Mouse (Mus musculus) heart, embryonic 15.5 days (tissue): ENCODE data around the gene Rabep1. TPM values are rescaled to one million over a fixed set of nuclear protein-coding genes. Genes with fewer than 3 reads are reported as not detected.

Experiments used
- ATAC-seq: fragments of 200-750 bp; cut with Nextera tagmentation; replicated peaks from 2 replicates; pipeline ENCODE4 v1.8.0; 2017; ENCODE audit warnings: low read depth, moderate TSS enrichment; ENCODE audit not compliant: insufficient number of reproducible peaks, insufficient read depth, low FRiP score
- H3K27ac ChIP-seq: fragments of 300-500 bp; sonication (generic); 2 replicates; pipeline ENCODE4 v1.5.1; 2015; ENCODE audit warnings: mild to moderate bottlenecking, inconsistent platforms
- H3K27me3 ChIP-seq: fragments of 300-500 bp; sonication (generic); 2 replicates; pipeline ENCODE4 v1.6.1; 2015; ENCODE audit warnings: inconsistent platforms
- H3K36me3 ChIP-seq: fragments of 300-500 bp; sonication (generic); 2 replicates; pipeline ENCODE4 v1.6.1; 2015; ENCODE audit warnings: mild to moderate bottlenecking, inconsistent platforms
- H3K4me1 ChIP-seq: fragments of 300-500 bp; sonication (generic); replicated peaks from 2 replicates; pipeline ENCODE4 v1.6.1; 2015; ENCODE audit warnings: inconsistent platforms
- H3K4me2 ChIP-seq: fragments of 300-500 bp; sonication (generic); 2 replicates; pipeline ENCODE4 v1.6.1; 2015; ENCODE audit warnings: inconsistent platforms, mild to moderate bottlenecking, moderate library complexity
- H3K4me3 ChIP-seq: fragments of 300-500 bp; sonication (generic); 2 replicates; pipeline ENCODE4 v1.5.1; 2015; ENCODE audit warnings: mild to moderate bottlenecking, inconsistent platforms
- H3K9ac ChIP-seq: fragments of 300-500 bp; sonication (generic); 2 replicates; pipeline ENCODE4 v1.6.1; 2015; ENCODE audit warnings: mild to moderate bottlenecking, inconsistent platforms
- H3K9me3 ChIP-seq: fragments of 300-500 bp; sonication (generic); replicated peaks from 2 replicates; pipeline ENCODE4 v1.6.1; 2016; ENCODE audit warnings: inconsistent platforms
- WGBS: fragments of 180-500 bp; shearing (Covaris S2); methylation state at CpG from one replicate; pipeline ENCODE4 v1.1.7; 2015; ENCODE audit warnings: mixed read lengths; 5-methylcytosine and 5-hydroxymethylcytosine counted together
- polyA plus RNA-seq: library from polyadenylated mRNA; unstranded; fragments of >200 nt; fragmentation: Nextera tagmentation; extraction: Ambion mirVana; gene quantifications from 2 replicates; pipeline ENCODE4 v1.2.1, GENCODE M21; 2015

Rabep1 gene
- polyA plus RNA-seq, 1 experiment from 2014 or later = 29.1 TPM

DNA sequence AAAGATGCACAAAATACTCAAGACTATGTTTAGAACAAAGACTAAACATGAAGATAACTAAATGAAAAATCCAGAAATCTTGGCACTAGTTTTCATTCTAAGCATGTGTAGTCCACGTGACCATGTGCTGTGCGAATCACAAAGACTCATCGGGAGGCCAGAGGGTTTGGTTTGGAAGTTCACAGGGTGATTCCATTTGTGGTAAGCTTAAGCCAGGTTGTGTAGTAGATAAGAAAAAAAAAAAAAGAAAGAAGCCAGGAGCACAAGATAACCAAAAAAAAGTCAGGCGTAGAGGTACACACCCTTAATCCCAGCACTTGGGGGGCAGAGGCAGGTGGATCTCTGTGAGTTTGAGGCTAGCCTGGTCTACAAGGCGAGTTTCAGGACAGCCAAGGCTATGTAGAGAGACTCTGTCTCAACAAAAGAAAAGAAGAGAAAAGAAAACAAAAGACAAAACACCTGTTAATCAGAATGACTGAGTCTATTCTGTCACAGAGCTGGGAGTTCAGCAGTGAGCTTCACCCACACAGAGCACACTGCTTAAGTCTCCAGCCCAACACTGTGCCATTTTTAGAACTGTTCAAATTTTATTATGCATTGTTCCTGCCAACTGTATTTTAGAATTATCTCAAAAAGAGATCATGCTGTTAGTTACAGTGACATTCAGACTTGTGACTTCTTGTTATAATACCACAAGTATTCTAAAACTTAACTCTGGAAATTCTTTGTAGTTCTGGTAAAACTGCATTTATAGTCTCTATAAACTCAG, 116.4 kb downstream of the Rabep1 start:
- WGBS = 84% methylated on average over 5 of the region's 5 CpGs
- ATAC-seq = no peak
- peaks cover 88% of the 10 kb centered on the region for H3K36me3 ChIP-seq

DNA sequence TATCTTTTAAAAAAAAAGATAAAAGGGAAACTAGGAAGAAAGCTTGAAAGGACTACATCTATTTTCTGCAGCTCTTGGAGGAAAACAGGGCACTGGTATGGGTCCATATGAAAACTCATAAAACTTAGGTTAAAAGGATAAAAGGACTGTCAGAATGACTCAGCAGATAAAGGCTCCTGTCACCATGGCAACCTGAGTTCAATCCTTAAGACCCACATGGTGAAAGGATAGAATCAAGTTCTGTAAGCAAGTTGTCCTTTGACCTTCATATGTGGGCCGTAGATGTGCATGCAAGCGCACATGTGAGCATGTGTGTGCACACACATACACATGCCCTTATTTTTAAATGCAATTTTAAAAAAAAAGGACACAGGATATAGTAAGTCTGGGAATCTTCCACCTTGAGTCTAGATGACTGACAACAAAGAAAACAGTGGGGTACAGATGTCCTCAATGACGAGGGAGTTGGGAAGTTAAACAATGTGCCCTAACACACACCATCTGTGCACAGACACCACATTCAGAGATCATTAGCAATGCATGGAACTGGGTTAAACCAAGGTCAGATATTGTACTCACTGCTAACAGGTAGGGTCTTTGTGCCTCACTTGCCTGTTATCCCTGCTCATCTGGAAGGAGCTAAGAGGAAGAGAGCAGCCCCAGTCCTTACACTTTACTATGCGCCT, 119.8 kb downstream of the Rabep1 start:
- no peak overlapping the region for H3K4me3 ChIP-seq
- peaks cover 68% of the 10 kb centered on the region for H3K36me3 ChIP-seq
- H3K9ac ChIP-seq = no peak overlapping the region
- H3K4me1 ChIP-seq = peaks cover 13% of the 10 kb centered on the region
- H3K27me3 ChIP-seq = no peaks in the 10 kb centered on the region
- no peak for ATAC-seq
- H3K4me2 ChIP-seq = no peak overlapping the region
- 84% methylated on average over 4 of the region's 4 CpGs for WGBS
- H3K27ac ChIP-seq = no peak overlapping the region
- no peaks in the 10 kb centered on the region for H3K9me3 ChIP-seq

More for the DNA sequence above, 116.4 kb downstream of the Rabep1 start:
- H3K27me3 ChIP-seq = no peaks in the 10 kb centered on the region
- H3K4me3 ChIP-seq = no peak overlapping the region
- no peak overlapping the region for H3K9ac ChIP-seq
- no peak overlapping the region for H3K4me2 ChIP-seq
- no peaks in the 10 kb centered on the region for H3K9me3 ChIP-seq
- no peaks in the 10 kb centered on the region for H3K4me1 ChIP-seq
- no peak overlapping the region for H3K27ac ChIP-seq

DNA sequence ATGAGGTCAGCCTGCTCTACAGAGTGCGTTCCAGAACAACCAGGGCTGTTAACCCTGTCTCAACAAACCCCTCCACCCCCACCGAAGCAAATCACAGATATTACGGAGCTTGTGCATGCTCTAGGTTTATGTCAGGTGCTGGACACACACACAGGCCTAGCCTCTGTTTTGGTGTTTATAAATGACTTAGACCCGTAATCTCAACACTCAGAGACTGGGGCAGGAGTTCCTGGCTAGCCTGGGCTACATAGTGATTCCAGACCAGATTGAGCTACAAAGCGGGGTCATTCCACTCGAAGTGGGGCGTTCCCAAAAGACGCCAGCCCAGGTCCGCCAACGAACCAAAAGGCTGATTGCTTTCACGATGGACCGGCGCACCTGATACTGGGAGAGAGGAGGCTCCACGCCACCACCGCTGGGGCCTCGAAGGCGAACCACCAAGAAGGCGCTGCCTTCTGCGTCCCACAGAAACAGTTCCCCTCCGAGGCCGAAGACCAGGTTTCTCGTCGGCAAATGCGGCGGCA, 124.8 kb downstream of the Rabep1 start:
- peaks cover 20% of the 10 kb centered on the region for H3K4me1 ChIP-seq
- peak overlapping the region; percentile 64 for H3K4me2 ChIP-seq
- under 1% methylated on average over 25 of the region's 25 CpGs for WGBS
- H3K4me3 ChIP-seq = peak overlapping the region; percentile 66
- H3K27ac ChIP-seq = peak overlapping the region; percentile 82
- ATAC-seq = 0 out of 2 replicates have a peak, but pooled peaks have one; percentile 3
- peaks cover 50% of the 10 kb centered on the region for H3K36me3 ChIP-seq
- no peaks in the 10 kb centered on the region for H3K9me3 ChIP-seq
- peak overlapping the region; percentile 74 for H3K9ac ChIP-seq
- H3K27me3 ChIP-seq = no peaks in the 10 kb centered on the region

DNA sequence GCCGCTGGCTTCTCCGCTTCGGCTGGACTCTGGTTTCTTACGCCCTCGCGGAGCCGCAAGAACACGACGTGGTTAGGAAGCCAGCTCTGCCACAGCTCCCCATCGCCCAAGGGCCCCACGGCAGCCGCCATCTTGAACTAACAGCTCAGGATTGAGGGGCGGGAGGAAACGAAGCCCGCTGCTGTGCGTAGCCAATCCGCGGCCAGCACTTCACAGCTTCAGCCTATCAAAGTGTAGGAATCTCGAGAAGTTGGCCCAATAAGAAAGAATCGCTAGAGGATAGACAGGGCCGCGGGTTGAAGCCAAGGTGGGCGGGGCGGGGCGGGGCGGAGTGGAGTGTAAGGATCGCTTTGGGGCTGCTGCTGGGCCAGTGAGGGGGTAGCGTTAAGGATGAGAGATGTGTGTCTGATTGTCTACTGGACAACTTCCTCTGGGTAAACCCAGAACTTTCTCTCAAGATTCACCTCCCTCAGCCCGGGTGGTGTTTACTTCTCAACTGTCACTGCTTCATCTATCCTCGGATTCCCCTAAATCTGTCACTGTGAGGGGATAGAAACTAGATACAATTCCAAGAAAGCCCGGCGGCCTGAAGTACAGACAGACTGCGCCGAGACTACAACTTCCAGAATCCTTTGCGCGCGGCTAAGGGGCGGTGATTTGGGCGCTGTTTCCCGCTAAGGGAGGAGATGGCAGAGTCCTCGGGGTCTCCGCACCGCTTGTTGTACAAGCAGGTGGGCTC, 125.4 kb downstream of the Rabep1 start, which contains the start of the genes Nup88 and Rpain:
Gene Nup88, minus strand, starts transcription at position 153 of the 739 bp plus-strand sequence.
Gene Rpain, plus strand, starts transcription at position 393 of the 739 bp plus-strand sequence.
- Histone ChIP-seq H3K4me3 (peak within 1 kb of the TSS; percentile 66), H3K27me3 (no peaks in the 10 kb centered on the region), H3K9me3 (no peaks in the 10 kb centered on the region), H3K9ac (peak within 1 kb of the TSS; percentile 74), H3K27ac (peak within 1 kb of the TSS; percentile 87), H3K4me1 (peaks cover 20% of the 10 kb centered on the region), H3K4me2 (peak within 1 kb of the TSS; percentile 78), H3K36me3 (peaks cover 45% of the 10 kb centered on the region)
- under 1% methylated on average over 43 of the region's 43 CpGs for WGBS
- ATAC-seq = peak; percentile 96

DNA sequence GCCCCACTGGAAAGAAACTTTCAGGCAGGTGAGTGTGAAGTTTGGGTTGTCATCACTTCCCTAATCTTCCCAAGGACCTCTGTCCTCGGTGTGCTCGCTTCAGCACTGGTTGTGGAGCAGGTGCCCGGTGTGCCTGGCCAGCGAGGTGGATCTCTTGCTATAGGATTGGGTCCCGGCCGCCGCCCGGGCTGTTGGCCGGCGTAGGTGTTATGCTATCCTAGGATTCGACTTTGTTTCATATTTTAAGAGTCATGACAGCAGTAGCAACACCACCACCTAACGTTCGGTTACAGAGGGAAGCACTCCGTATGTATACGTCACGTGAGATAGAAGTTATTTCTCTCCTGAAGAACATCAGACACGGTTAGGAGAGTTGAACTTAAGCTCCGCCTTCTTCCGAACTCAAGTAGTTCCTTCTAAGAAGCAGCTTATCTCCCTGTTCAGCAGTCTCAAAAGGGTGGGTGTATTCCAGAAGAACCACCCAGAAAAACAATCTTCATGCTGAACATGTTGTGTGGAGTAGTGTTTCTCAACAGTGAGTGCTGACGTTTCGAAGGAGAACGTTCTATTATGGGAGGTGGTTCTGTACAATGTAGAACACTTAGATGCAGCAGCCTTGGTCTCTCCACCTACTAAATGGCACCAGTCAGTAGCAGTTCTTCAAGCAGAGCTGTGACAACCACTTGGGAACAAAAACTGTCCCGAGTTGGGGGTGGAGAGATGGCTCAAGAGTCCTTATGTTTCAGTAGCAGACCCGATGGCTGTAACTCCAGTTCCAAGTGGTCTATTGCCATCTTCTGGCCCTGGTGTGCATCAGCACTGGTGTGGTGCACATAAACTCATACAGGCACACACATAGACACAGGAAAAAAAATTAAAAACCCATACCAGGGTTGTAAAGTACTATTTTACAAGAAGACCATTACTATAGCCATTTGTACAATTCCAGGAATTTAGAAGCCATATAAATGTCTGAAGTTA, 126.3 kb downstream of the Rabep1 start:
- H3K4me3 ChIP-seq = peak overlapping the region; percentile 66
- H3K27me3 ChIP-seq = no peaks in the 10 kb centered on the region
- peak overlapping the region; percentile 78 for H3K4me2 ChIP-seq
- 15% methylated on average over 24 of the region's 24 CpGs for WGBS
- H3K27ac ChIP-seq = peak overlapping the region; percentile 87
- peaks cover 20% of the 10 kb centered on the region for H3K4me1 ChIP-seq
- peaks cover 44% of the 10 kb centered on the region for H3K36me3 ChIP-seq
- ATAC-seq = peak; percentile 7; the same call in 1 of the 2 replicates
- H3K9ac ChIP-seq = peak overlapping the region; percentile 69
- no peaks in the 10 kb centered on the region for H3K9me3 ChIP-seq

DNA sequence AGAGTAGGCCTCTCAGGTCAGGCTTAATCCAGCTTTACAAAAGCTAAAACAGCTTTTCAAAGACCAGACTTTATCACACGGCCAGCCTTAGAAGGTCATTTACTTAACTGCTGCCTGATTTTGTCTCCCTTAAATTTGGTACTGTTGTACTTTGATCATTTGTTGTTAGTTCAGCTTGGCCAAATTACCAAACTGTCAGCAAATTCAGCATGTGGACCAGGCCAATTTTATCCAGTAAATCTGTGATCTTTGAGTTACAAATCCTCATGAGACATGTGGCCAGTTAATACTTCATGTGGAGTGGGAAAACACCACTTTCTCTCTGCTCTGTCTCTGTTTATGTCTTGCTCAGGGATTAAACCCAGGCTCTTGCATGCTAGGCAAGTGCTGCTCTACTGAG, 128.0 kb downstream of the Rabep1 start:
- H3K4me2 ChIP-seq = no peak overlapping the region
- H3K4me3 ChIP-seq = no peak overlapping the region
- H3K4me1 ChIP-seq = peaks cover 17% of the 10 kb centered on the region
- H3K27ac ChIP-seq = no peak overlapping the region
- no peak overlapping the region for H3K9ac ChIP-seq
- ATAC-seq = no peak
- H3K9me3 ChIP-seq = no peaks in the 10 kb centered on the region
- H3K27me3 ChIP-seq = no peaks in the 10 kb centered on the region
- H3K36me3 ChIP-seq = peaks cover 46% of the 10 kb centered on the region
- 72% methylated on average over 1 of the region's 1 CpGs for whole genome bisulfite sequencing

DNA sequence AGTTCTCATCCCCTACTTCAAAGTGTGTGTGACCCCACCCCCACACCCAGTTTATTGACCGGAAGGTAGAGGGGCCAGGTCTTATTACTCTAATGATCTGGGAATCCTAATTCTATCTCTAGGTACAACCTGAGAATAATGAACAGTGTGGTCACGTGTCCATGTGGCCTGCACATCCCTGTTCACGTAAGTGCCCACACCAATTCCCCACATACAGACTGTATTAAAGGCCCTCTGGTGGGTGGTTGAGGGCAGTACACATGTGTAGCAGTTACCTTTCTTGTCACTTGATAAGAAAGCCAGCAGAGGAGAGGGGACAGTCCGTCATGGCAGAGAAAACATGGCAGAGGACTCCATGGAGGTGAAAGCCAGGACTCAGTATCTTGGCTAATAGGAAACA, 129.4 kb downstream of the Rabep1 start:
- no peak overlapping the region for H3K27ac ChIP-seq
- no peaks in the 10 kb centered on the region for H3K27me3 ChIP-seq
- 75% methylated on average over 4 of the region's 4 CpGs for WGBS
- no peak for ATAC-seq
- peaks cover 59% of the 10 kb centered on the region for H3K36me3 ChIP-seq
- no peaks in the 10 kb centered on the region for H3K9me3 ChIP-seq
- H3K4me3 ChIP-seq = no peak overlapping the region
- H3K9ac ChIP-seq = no peak overlapping the region
- H3K4me2 ChIP-seq = no peak overlapping the region
- peaks cover 7% of the 10 kb centered on the region; the same call in 1 of the 2 replicates for H3K4me1 ChIP-seq

DNA sequence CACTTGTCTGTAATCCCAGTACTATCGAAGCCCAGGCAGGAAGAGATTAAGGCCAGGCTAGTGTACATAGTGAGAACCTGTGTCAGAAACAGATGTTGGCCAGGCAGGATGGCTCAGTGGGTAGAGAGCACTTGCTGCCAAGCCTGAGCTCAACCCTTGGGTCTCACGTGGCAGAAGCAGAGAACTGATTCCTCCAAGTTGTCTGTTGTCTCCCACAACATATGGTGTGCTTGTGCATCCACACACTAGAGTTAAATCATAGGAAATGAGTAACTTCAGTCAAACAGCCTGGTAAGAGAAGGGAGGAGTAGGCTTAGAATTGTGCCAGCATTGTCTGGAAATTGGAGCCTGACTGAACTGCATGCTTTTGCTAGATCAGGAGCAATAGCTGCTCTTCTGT, 130.6 kb downstream of the Rabep1 start:
- H3K36me3 ChIP-seq = peaks cover 70% of the 10 kb centered on the region
- no peak overlapping the region for H3K4me2 ChIP-seq
- ATAC-seq = no peak
- no peak overlapping the region for H3K27ac ChIP-seq
- no peaks in the 10 kb centered on the region for H3K27me3 ChIP-seq
- H3K9me3 ChIP-seq = no peaks in the 10 kb centered on the region
- peaks cover 7% of the 10 kb centered on the region; the same call in 1 of the 2 replicates for H3K4me1 ChIP-seq
- no peak overlapping the region for H3K9ac ChIP-seq
- 68% methylated on average over 2 of the region's 2 CpGs for WGBS
- no peak overlapping the region for H3K4me3 ChIP-seq

DNA sequence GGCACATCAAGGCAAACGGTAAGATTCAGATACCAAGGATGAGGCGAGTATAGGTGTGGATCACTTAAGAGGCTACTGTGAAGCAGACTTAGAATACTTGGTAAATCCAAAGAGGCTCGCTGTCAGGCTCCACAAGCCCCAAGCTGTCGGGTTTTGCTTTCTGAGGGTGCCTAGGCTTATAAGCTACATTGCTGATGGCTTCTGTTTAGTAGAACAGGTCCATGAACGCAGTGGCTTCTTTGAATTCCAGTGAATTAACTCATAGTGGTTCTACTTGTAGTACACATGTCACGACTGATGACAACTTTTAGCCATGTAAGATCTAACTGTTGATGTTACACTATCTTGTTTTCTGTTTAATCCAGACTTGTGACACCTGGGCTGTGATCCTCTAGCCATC, 132.7 kb downstream of the Rabep1 start:
- 86% methylated on average over 6 of the region's 6 CpGs for WGBS
- H3K4me1 ChIP-seq = peaks cover 14% of the 10 kb centered on the region
- no peaks in the 10 kb centered on the region for H3K9me3 ChIP-seq
- no peaks in the 10 kb centered on the region for H3K27me3 ChIP-seq
- no peak overlapping the region for H3K27ac ChIP-seq
- no peak overlapping the region for H3K9ac ChIP-seq
- H3K4me3 ChIP-seq = no peak overlapping the region
- H3K4me2 ChIP-seq = no peak overlapping the region
- no peak for ATAC-seq
- peaks cover 74% of the 10 kb centered on the region for H3K36me3 ChIP-seq

DNA sequence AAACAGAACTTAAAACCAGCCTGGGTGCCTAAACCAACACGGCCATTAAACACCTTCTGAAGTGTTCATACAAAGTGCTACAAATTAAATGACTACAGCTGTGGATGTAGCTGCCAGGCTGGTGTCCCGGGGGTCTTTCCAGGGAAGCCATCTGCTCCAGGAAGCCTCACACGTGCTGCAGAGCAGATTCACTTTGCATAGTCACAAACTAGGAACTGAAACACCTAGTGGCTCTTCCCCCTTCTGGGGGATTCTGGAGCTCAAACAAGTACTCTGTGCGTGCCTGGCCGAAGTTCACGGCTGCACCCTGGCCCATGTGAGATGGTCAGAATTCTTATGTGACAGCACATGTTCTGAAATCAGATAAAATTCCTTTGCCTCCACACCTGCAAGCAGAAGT, 135.7 kb downstream of the Rabep1 start:
- H3K27me3 ChIP-seq = no peaks in the 10 kb centered on the region
- no peak overlapping the region for H3K27ac ChIP-seq
- peaks cover 14% of the 10 kb centered on the region for H3K4me1 ChIP-seq
- no peak overlapping the region for H3K4me2 ChIP-seq
- WGBS = 82% methylated on average over 6 of the region's 6 CpGs
- ATAC-seq = no peak
- no peaks in the 10 kb centered on the region for H3K9me3 ChIP-seq
- H3K4me3 ChIP-seq = no peak overlapping the region
- peaks cover 62% of the 10 kb centered on the region for H3K36me3 ChIP-seq
- H3K9ac ChIP-seq = 0 out of 2 replicates have a peak overlapping the region, but pooled peaks have one; percentile 2
